Mouse (Mus musculus) heart, adult 2 months (tissue): Measurements from ENCODE around the gene Ggcx.

Experiments
- CTCF ChIP-seq: fragments of 200-600 bp; IDR thresholded peaks from 2 replicates; pipeline ENCODE4 v1.8.1; 2022; ENCODE audit warnings: antibody characterized with exemption, mild to moderate bottlenecking, moderate library complexity
- POLR2A ChIP-seq: fragments of 200-500 bp; IDR thresholded peaks from 2 replicates; pipeline ENCODE4 v1.6.1; 2011; ENCODE audit warnings: mild to moderate bottlenecking, low read depth, low read length, control low read depth; ENCODE audit not compliant: insufficient read depth

DNA sequence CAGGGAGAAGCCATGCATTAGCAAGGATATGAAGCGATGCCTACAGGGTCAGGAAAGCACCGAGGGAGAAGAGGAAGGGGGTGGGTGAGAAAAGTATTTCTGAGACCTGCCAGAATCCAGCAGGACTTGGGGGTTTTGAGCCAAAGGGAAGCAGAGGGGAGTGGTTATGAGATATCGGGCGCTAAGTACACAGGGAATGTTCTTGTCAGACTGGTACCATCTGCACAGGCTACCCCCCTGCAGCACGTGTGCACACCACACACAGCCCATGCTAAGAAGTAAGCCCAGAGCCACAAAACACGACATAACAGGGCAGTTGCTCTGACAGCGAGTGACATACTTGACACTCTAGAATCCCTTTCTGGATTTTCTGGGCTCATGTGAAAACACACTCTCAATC, 39.9 kb upstream of the Ggcx start:
- TF ChIP-seq POLR2A (no peak), CTCF (no peak)
